Mouse (Mus musculus): ENCODE results near the gene Zscan12.
"Not testable (repeated sequence)": the region's sequence is repeated elsewhere in the genome, so short reads cannot be mapped to it uniquely, and the experiment has no call there.

The Zscan12 gene

DNA sequence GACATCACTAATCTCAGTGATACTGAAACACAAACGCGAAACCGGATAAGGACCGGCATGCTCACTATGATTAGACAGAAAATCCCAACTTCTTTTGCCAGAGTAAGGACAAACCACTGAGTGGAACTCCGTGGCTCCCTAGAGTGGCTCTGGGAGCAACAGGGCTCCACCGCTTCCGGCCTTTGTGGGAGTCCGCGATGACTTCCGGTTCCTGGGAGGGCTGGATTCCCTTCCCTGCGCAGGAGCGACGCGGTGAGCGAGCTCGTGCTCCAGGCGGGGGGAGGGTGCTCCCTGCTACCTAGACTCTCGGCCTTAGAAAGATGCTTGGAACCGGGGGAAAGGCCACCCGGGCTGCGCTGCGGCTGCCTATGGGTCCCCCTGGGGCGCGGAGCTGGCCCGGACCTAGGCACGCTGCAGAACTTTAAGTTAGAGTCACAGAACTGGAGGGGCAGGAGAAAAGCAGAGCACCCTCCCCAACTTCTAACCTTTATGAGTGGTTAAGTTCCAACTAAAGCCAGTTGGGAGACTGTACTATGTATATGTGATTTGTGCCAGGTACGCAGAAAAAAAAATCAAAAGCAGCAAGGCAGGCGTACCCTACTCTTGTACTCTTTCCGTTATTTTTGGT lies at the start of gene Zscan12:
TSS of gene Zscan12 (plus strand) at position 200 of the 628 bp plus-strand sequence.
- CTCF ChIA-PET: no interaction called here

- CTCF ChIA-PET: no interaction called here
These were observed 49.8 kb upstream of the Zscan12 start for GRCm38 (mm10) chr13:21312854-21313253.

DNA sequence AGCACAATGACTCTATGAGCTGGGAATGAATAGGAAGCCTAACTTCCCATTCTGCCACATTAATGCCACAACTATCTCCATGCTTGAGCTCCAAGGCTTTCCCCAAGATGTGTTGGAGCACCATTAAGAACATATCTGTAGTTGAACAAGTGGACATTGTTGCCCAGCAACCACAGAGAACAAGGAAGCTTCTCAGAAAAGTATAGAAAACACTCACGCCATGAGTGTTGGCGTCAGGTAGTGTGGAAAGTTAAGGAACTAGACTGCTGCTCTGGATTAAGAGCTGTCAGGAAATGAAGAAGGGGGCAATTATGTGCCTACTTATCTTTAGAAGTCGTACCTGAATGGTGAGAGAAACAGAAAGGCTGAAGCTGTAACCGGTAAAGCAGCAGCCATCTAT lies 48.7 kb upstream of the Zscan12 start:
- CTCF ChIA-PET: no interaction called here

DNA sequence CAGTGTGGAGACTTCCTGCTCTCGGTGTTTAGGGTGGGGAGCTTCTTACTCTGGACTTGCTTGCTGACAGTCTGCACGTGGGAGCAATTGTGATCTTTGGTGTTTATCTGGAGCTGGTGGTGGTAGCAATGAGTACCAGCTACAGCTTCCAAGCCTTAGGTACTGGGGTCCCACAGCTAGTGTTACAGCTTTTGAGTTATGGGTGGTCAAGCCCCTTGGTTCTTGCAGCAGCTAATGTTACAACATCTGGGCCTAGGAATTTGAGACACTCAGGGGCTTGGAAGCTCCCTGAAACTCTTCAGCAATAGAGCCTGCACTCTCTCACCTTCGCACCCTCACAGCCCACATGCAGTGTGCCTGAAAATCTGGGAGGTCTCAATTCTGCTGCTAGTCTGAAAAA lies 42.4 kb upstream of the Zscan12 start:
- CTCF ChIA-PET: no interaction called here

- CTCF ChIA-PET: no interaction called here
These were observed 40.6 kb upstream of the Zscan12 start for GRCm38 (mm10) chr13:21321890-21322494.

DNA sequence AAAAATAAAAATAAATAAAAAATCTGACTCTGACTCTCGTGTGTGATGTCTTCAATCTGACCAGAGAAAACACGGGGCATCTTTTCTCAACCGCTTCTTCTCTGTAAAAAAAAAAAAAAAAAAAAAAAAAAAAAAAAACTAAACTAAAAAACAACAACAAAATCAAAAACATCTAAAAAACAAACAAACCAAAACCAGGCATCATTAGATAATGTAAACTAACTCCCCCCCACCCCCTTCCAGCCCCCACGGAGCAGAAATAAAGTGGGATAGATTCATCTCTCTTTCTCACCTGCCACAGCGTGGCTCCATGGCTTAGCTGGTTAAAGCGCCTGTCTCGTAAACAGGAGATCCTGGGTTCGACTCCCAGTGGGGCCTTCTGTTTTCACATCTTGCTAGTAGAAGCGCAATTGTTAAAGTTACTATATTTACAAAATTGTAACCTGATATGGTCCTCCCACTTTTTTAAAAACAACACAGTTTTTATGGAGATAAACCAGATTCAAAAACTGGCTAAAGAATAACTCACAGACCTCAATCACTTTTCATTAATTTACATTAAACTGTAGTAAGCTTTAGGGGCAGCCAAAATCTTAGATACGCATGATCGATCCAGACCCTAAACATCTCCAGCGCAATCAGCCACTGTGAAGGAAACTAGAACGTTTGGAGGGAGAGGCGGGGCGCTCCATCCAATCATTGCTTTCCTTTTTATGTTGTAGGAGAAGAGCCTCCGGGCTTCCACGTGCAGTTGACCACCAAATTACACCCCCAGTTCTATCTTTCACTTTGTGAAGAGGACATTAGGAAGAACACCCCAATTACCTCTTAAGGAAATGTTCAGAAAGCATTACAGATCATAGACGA lies 39.9 kb upstream of the Zscan12 start:
- CTCF ChIA-PET: no interaction called here

DNA sequence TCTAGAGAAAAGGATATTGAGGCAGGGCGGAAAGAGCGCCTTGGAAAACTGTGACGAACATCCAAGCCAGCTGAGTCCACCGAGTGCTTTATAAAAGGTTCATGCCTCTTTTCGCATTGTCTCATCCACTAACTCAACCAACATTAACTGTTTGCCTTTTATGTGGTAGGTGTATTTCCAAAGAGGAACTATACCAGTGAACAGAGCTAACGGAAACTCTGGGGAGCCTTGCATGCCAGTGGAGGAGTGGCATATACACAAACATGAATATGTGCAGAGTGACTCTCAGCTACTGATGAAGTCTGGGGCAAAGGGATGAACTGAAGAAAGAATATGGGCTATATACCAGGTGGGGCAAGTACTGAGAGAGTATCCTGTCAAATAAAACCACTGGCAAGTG lies 39.2 kb upstream of the Zscan12 start:
- CTCF ChIA-PET: interaction anchor here (0.7 kb wide), 1 partner anchor 186 kb away, joined by 7 read pairs; no protein-coding TSS in a partner anchor

DNA sequence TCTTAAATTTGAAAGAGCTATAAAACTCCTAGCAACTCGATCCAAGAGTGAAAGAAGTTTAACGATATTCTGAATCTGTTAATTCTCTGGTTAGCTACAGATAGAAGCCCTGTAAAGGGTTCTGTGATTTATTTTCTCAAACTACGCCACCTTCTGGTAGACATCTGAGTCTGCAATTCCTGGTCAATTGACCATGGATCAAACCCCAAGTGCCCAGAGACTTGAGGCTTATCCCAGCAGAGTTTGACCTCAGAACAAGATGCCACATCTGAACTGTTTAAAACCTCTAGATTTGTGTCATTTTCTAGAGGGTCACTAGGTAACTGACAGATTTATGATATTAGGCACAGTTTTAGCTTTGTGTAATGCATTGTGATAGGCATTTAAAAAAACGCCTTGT lies 36.4 kb upstream of the Zscan12 start:
- CTCF ChIA-PET: no interaction called here

- CTCF ChIA-PET: interaction anchor here (0.5 to 0.6 kb wide), 2 partner anchors 140 to 996 kb away, joined by 4 to 14 read pairs; no protein-coding TSS in a partner anchor
These were observed 35.9 kb upstream of the Zscan12 start for GRCm38 (mm10) chr13:21326657-21327211.

DNA sequence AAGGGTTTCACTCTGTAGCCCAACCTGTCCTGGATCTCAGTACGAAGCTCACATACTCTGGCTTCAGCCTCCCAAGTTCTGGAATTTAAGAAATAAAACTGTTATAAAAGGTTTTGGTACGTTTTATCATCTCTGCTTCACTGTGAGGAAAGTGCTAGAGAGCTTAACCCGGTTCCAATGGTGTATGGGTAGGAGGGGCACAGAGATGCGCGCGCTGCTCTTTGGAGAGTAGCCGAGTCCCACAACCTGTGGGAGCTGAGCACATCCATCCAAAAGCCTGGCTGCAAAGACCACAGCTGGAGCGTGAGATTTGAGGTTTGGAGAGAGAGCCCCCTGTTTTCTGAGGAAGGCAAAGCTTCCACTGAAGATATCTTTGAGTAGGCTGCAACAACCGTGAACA lies 35.2 kb upstream of the Zscan12 start:
- CTCF ChIA-PET: interaction anchor here (0.5 to 0.6 kb wide), 2 partner anchors 140 to 997 kb away, joined by 4 to 14 read pairs; no protein-coding TSS in a partner anchor

- CTCF ChIA-PET: no interaction called here
These were observed 16.0 kb upstream of the Zscan12 start, which contains the start of gene Olfr1367 for GRCm38 (mm10) chr13:21346610-21347009. Olfr1367 (plus strand) TSS chr13:21346910.

GRCm38 (mm10) chr13:21350593-21350992 lies 12.0 kb upstream of the Zscan12 start:
- CTCF ChIA-PET: no interaction called here

DNA sequence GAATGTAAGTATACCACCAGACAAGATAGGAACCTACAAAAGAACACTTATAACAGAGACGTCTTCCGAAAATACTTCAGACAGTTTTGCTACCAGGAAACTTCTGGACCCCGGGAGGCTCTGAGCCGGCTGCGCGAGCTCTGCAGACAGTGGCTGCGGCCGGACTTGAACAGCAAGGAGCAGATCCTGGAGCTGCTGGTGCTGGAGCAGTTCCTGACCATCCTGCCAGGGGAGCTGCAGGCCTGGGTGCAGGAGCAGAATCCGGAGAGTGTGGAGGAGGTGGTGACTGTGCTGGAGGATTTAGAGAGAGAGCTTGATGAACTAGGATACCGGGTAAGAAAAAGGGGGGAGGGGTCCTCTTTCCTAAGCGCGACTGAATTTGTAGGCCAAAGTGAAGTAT lies 1.1 kb downstream of the Zscan12 start:
- CTCF ChIA-PET: no interaction called here

GRCm38 (mm10) chr13:21366635-21367034 lies 4.0 kb downstream of the Zscan12 start:
- CTCF ChIA-PET: no interaction called here

DNA sequence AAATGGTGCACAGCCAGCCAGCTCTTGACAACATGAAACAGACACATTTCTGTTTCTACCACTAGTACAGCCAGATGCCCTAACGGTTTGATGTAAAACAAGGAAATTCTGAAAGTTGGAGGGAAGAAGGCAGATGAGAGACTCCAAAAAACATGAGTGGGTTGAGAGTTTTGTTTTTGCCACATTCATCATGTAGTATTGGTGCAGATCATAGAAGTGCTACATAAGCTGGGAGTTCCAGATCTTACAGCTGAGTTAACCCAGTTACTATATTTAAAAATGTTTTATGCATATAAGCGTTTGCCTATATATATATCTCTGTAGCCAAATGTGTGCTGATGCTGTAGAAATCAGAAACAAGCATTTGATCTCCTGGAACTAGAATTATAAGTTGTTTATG lies 10.1 kb downstream of the Zscan12 start:
- CTCF ChIA-PET: no interaction called here

DNA sequence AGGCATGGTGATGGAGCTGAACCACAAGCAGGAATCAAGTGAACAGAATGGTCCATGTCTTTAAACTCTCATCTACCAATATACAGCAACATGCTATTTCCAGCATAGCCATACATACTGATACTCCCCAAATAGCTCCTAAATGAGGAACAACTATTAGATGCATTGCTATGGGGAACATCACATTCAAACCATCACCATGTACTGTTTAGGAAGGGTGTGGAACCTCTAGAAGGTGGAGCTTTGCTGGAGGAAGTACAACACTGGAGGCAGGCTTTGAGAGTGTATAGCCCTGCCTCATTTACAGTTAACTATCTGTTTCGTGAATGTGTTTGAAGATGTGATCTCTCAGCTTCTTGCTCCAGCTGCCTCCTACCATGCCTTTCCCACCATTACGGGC lies 15.2 kb downstream of the Zscan12 start:
- CTCF ChIA-PET: no interaction called here

- CTCF ChIA-PET: no interaction called here
These were observed 32.6 kb downstream of the Zscan12 start for GRCm38 (mm10) chr13:21395211-21395610.

DNA sequence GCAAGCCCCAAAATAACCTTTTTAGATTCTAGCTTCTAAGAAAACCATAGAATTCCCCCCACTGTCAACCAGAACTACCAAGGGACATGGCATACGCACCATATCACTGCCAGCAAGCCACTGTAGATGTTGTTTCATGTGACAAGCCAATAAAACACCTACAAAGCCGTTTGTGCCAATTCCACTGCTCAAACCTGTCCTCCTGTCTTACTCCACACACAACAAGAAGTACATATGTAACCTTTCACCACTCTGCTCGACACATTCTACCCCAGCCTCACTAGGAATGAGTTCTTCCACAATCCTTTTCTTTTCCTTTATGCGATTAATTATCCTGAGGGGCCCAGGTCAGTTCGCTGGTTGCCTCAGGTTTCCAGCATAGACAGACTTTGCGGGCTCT lies 33.0 kb downstream of the Zscan12 start:
- CTCF ChIA-PET: no interaction called here

GRCm38 (mm10) chr13:21396048-21396447 lies 33.4 kb downstream of the Zscan12 start:
- CTCF ChIA-PET: not testable (repeated sequence)

- CTCF ChIA-PET: no interaction called here
These were observed 34.9 kb downstream of the Zscan12 start for GRCm38 (mm10) chr13:21397486-21397885.

DNA sequence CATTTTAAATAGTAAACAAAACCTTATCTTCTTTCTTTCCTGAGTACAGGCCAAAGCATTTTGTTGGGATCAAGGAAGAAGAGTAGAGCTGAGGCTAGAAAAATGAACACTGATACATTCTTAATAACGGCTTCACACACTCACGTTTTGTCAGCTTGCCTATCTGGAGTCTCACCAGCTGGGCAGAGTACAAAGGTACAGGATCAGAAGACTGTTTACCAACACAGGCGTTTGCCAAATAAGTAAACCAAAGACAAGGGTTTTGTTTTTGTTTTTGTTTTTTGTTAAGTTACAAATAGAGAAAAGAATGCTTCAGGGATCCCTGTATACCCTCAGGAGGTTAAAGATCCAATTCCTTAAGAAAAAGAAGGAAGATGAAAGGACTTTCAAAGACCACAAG lies 38.5 kb downstream of the Zscan12 start:
- CTCF ChIA-PET: interaction anchor here (0.6 kb wide), 1 partner anchor 104 kb away, joined by 3 read pairs; no protein-coding TSS in a partner anchor

GRCm38 (mm10) chr13:21401636-21402286 lies 39.1 kb downstream of the Zscan12 start:
- CTCF ChIA-PET: interaction anchor here (0.6 kb wide), 1 partner anchor 103 kb away, joined by 3 read pairs; no protein-coding TSS in a partner anchor
